Mouse (Mus musculus): ENCODE measurements at regions not wholly inside any gene's neighbourhood (a gene's known extent, or its start where the extent isn't known, plus 50 kb on each side); places are given as distances from the start of the nearest gene placed in this dataset.

DNA sequence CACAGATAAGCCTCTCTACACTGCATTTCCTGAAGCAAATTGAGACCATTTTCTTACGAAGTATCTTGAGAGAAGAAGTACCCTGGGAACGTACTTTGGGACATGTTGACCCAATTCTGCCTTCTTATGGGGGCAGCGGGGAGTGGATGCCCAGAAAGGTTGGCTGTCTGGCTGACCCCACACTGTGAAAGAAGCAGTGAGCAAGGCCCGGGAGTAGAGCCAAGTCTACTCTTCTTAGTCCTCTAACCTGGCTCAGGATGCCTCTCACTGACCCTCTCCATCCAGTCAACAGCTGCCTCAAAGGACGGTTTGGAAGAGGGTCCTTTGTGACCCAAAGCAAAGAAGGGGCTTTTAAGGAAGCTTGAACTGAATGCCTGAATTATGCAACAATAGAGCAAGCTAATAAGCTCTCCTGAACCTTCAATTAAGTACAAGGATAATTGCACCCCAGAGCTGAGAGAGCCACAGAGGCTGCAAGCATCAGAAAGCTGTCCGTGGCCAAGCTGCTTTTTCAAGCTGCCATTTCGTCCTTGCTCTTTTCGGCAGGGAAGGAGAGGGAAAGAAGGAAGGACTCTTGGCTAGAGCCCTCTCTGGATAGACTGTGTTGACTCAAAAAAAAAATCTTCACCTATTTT, 70.3 kb downstream of the Pctp start:
- no peak for DNase-seq (ENCODE audit: extremely low spot score, low read depth, low spot score)

DNA sequence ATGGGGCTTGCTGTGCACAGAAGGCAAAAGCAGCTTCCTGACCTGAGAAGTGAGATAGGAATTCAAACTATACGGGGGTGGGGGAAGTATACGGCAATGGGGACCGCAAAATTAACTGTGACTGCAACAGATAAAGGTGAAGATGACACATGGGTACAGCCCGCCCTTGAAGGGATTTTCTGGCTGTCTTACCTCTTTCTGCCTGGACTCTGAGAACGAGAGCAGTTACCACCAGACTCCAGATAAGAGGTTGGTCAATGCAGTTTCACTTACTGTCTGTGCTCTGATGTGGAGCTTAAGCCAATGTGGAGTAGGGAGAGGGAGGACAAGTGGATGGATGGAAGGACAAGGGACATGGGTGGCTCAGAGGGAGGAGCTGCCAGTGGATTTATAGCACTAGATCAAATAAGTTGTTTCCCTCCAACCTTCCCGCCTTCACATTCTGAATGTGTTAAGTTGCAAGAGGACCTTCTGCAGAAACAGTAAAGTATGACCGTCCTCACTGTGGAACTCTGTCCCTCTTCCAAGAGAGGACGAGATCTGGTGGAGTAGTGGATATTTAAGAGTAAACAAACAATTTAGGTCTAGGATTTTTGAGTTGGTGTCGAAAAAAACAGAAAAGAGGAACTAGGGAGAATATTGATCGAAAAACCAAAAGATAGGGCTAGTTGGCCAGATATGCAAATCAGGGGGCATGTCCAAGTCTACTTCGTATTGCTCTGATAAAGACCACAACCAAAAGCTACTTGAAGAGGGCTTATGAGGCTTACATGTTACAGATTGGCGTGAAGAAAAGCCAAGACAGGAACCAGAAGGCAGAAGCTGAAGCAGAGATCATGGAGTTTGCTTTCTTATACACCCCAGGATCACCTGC, 73.3 kb downstream of the Pctp start:
- no peak for DNase-seq (ENCODE audit: extremely low spot score, low read depth, low spot score)

DNA sequence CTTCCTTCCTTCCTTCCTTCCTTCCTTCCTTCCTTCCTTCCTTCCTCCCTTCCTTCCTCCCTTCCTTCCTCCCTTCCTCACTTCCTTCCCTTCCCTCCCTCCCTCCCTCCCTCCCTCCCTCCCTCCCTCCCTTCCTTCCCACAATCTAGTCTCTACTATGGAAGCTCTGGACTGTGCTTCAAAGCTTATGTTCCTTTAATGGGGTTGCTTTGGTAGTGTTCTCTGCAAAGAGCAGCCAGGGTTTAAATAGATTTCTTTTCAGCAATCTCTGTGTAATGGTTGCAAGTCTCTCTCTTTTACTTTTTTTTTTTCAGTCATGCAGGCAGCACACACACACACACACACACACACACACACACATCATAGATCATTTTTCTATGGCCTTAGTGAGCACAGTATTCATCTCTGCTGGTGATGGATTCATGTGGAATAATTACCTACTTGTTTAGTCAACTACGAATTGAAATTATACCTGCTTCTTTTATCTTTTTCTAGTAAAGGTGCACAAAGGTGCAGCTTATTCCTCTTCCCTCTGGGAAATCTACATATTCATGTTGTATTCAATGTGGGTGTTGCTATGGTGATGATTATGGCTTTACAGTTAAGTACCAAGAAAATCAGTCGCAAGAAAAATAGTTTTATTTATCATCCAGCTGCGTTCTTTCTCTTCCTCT, 75.1 kb downstream of the Pctp start:
- DNase-seq (ENCODE audit: extremely low spot score, low read depth, low spot score): no peak

DNA sequence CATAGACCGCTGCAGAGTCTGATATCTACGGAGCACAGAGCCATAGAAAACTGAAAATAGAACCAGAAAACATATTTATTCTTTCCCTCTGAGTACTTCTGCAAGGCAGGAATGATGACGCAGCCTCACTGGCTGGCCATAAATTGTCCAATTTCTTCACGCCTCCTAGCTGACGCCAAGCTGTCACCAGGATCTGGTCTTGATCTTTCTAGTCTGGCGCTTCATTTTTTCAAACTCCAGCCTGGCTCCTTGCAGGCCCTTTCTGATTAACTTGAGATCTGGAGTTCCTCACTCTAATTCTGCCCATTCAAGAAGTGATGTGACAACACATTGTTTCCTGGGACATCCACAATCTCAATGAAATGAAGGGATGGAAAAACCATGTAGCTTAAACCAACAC, 80.1 kb downstream of the Pctp start:
- DNase-seq (ENCODE audit: extremely low spot score, low read depth, low spot score): no peak

DNA sequence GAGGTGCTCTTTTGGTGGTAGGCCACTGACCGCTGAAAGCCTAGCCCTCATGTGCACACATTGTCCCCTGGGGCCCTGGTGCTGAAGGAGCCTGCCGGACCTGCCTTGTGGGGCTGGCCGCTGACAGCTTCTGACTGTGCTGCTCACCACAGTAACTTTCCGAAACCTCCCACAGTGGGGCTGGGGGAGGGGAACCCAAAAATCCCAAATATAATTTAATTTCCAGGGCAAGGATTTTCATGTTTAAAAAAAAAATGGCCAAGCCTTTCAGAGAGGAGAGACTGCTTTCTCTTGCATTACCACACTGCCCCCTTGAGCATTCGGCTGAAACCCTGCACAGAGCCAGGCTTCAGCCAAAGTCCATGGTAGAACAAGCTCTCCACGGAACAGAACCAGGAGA, 81.5 kb downstream of the Pctp start:
- no peak for DNase-seq (ENCODE audit: extremely low spot score, low read depth, low spot score)

DNA sequence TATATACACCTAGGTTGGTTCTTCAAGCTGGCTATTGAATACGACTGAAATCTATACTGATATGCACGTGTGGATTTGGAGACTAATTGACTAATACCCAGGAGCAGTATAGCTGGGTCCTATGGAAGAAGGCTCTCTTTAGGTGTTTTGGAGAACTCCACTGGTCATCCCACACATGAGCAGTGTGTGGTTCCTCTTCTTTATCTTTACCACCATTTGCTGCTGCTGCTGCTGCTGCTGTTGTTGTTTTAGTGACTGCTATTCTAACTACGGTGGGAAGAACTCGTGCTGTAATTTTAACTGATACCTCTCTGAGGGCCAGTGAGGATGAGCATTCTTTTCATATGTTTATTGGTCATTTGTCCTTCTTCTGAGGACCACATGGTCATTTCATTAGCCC, 86.9 kb downstream of the Pctp start:
- no peak for DNase-seq (ENCODE audit: extremely low spot score, low read depth, low spot score)

DNA sequence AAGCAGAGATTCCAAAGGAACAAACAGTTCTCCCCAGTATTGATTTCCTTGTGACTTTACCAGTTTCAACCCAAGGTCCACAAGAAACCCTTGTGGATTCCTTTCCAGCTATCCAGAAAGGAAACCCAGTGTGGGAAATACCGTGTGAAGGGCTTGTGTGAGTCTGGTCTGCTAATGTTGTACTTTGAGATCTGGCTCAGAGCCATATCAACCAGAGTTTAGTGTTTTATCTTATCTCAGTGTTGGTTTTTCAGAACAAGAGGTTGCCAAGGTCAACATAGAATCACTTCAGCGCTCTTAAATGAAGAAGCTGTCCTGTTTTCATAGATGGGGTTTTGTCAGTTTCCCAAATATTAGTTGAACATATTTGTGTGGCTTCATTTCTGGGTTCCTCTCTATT, 88.1 kb downstream of the Pctp start:
- DNase-seq (ENCODE audit: extremely low spot score, low read depth, low spot score): no peak

DNA sequence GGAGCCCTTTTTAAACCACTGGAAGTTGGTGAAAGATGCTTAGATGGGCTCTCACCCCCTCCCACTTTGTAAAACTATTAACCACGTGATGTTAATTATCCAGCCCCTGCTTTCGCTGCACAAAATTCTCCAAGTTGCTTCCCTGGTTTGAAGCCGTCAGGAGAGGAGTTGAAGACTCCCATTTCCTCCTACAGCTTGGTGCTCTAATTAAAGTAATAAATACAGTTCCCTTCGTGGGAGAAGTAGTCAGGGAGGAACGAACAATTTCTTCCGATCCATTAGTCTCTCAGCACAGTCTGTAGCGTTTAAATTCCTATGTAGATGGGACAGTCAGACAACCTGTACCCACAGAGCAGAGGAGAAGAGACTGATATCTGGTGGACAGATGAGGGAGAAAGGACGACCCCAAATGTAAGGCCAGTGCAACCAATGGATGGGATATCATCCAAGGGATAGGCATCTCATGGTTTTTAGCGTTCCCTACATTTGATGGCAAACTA, 101.4 kb downstream of the Pctp start:
- DNase-seq (ENCODE audit: extremely low spot score, low read depth, low spot score): no peak

DNA sequence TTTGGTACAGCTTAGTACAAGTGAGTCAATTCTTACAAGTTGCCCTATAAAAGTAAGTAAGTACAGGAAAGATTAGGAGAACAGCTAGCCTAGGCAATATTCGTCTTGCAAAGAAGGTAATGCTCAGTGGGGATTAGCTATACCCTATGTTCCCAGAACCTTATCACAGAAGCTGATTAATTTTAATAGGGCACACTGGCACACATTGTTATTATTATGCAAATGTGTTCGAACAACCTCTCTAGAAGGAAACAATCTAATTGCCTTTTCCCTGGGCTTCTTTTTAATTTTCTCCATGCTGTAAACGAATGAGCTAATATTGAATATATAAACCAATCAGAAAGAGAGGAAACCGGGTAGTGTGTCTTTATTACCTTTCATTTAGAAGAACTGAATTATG, 104.2 kb downstream of the Pctp start:
- no peak for DNase-seq (ENCODE audit: extremely low spot score, low read depth, low spot score)

DNA sequence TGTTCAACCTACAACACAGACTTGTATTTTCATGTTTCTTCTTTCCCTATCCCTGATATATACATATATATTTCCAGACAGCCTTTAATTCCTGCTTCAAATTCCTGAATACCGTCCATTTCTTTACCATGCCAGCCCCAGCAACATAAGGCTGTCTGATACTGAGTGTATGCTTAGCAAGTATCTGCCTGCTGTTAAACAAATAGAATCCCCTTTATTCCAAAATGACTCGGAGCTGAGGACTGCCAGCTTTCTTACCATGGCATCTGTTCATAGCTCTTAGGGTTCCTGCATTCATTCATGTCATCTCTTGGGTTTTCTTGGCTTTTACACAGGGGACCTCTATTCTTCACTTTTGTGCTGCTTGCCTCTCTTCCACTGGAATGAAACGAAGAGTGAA, 105.8 kb downstream of the Pctp start:
- no peak for DNase-seq (ENCODE audit: extremely low spot score, low read depth, low spot score)

DNA sequence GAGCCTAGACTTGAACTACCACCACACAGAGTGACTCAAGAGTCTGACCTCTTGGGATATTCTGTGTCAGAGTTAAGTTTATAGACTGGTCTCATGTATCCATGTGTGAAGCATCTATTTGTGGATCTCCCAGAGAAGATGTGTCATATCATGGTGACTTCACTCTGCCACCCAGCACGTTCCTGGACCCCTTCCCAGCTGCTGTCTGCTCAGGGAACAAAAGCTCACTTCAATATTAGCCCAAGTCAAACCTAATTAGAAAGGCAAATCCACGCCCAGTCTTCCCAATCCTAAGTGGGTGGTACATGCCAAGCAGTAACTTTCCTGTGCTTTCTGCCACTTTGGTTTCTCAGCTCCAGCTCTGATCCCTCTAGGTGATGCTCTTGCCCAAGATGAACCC, 94.1 kb upstream of the Ankfn1 start:
- DNase-seq (ENCODE audit: extremely low spot score, low read depth, low spot score): no peak

DNA sequence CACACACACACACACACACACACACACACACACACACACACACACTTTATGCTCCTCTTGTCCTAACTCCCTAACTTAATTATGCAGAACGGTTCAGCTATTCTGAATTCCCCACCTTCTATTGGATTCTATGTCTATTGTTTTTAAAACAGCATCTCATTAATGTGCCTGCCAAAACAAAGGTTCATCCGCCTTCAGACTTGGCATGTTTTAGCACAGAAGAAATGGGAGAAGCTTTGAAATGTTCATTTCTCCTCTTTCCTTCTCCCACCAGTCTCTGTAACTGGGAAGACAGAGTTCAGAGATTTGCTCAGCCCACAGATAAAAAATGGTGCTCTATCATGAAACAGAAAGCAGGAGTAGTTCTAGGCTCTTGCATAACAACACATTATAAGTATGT, 90.1 kb upstream of the Ankfn1 start:
- DNase-seq (ENCODE audit: extremely low spot score, low read depth, low spot score): no peak

DNA sequence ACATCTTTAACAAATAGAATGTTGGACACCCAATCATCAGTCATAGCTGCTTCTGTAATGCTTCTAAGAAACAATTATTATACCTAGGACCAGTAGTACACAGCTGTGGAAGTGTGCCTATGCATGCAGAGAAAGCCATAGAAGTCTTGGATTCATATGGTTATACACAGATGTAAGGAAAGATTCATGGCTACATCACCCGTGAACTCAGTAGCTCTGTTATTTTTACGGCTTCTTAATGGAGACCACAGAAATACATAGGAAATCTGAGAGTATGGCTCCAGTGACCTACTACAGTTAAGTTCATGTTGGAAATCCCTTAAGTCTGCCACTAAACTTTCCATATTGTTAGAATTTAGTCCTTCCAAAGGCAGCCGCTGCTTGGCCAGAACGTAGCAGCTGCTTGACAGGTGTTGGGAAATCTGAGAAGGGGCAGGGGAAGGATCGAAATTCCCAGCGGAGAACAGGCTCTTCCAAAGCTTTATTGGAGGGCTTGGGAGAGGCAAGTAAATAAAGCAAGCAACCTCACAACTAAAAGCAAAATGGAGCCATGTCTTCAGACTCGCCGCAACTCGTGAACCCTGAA, 78.8 kb upstream of the Ankfn1 start:
- peak; percentile 16 for DNase-seq (ENCODE audit: extremely low spot score, low read depth, low spot score)

DNA sequence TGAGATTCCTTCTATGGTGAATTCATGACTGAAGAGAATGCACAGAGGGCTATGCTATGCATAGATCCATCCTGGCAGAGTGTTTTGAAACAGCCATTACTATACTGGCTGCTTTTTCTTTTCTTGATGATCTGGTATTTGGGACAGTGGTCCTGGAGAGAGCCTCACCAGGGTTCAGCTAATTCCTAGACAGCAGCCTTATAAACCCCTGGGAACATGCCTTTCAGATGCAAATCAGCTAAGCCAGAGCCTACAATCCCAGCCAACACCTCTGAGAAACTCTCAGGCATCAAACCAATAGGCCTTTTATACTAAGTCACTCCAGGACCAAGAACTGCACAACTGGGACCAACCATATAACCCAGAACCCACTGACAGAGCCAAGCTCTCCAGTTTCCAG, 64.4 kb upstream of the Ankfn1 start:
- no peak for DNase-seq (ENCODE audit: extremely low spot score, low read depth, low spot score)

DNA sequence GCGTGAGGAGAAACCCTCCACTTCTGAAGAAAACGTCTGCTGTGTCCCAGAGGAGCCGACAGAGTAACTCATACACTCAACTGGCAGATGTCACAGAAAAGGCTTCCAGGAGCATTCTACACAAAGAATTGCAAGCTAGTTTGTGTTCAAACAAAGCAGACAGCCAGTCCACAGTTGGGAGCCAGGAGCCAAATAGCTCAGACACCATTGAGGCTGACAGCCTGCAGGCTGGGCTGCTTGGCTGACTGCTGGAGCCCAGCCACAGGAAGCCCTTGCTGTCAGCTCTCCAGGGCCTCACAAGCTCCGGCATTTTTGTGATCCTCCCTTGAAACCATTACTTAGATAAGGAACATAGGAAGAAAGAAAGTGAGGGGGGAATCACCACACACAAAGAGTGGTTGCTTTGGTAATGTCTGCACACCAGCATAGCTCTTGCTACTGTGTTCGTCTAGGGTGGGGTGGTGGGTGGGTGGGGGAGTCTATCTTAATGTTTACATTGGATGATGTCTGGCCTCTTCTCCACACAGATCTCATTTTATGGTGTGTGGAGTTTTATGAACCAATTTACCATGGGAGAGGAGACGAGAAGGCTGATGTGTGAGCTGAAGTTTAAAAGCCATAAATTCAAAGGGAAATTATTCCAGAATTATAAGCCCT, 62.3 kb upstream of the Ankfn1 start:
- DNase-seq (ENCODE audit: extremely low spot score, low read depth, low spot score): no peak

DNA sequence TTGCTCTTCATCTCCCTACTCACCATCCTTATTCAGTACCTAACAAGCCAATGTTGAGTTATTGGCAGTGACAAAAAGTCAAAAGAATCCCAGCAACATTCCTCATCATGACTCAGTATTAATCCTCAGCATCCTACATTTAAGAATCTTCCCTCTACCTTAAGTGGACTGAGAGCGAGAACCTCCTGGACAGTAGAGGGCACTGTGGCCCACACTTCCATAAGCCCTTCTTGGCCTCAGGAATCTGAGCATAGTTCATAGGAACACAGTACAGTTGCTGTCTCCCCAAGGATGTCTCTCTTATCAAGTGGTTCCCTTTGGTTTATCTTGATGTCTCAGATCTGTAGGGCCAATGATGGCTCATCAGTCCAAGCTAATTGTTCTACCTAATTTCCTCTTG, 60.5 kb upstream of the Ankfn1 start:
- DNase-seq (ENCODE audit: extremely low spot score, low read depth, low spot score): no peak

DNA sequence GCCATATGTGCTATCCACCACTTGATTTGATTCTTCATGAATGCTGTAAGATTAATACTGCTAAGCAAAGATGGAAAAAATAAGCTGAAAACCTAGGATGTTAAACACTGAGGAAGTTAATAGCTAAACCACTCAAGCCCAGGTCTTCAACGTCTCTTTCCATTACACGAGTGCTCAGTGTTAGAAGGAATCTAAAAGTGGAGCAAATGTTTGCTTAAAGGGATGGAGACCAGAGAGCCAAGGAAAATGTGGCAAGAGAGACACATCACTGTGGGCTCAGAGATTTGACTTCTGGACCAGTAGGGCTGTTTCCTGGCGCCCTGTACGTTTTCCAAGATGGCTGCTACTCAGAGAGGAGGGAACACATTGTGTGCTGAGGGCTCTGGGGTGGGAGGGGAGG, 59.4 kb upstream of the Ankfn1 start:
- no peak for DNase-seq (ENCODE audit: extremely low spot score, low read depth, low spot score)

DNA sequence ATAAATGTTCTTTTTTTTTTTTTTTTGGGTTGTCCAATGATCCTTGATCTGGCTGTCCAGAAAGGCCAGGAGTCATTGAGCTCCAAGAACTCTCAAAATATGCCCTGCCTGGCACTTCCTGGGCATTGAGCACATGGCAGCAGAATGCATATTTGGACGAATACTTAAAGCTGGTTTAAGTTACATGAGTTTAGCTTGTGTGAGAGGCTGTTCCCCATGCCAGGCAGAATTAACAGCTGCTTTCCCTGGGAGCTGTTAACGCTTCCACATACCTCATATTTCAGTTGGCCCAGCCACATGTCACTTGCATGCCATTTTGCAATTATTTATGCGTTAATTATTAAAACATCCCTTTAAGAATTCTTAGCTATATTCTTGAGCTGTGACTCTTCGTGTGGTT, 56.6 kb upstream of the Ankfn1 start:
- DNase-seq (ENCODE audit: extremely low spot score, low read depth, low spot score): no peak

DNA sequence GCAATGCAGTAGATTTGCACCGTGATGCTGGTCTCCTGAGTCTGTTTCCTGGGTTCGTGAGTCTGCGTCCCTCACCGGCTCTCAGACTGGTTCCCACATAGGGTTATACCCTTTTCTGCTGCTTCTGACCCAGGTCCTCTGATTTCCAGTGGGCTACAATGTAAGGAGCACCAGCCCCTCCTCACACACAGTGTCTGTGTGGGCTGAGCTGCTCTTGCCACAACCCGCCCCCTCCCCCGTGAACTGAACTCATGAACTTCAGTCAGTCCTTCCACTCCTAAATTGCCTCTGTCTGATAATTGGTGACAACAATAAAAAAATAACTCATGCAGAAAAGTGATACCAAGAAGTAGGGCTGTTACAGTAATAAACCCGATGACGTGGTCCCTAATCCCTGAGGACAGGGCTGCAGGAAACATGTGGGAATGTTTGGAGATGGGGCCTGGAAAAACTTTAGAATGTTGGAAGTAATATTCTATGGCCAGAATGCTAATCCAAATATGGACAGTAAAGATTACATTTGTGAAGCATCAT, 54.2 kb upstream of the Ankfn1 start:
- DNase-seq (ENCODE audit: extremely low spot score, low read depth, low spot score): no peak
